Mouse (Mus musculus): ENCODE measurements at regions not wholly inside any gene's neighbourhood (a gene's known extent, or its start where the extent isn't known, plus 50 kb on each side); places are given as distances from the start of the nearest gene placed in this dataset.

- TF ChIP-seq CHD2 (IDR thresholded peaks at IDR 0.05; ENCODE audit: low read depth, low read length) (no peak), HCFC1 (IDR thresholded peaks at IDR 0.05; ENCODE audit: borderline replicate concordance, insufficient read depth, low read length) (no peak), ZNF384 (IDR thresholded peaks at IDR 0.05; ENCODE audit: low read depth, low read length) (no peak), MAFK (IDR thresholded peaks at IDR 0.05; ENCODE audit: insufficient read depth, low read depth, low read length) (no peak)
Observed at GRCm38 (mm10) chr9:85616266-85616869, 132.8 kb downstream of the Ibtk start.
